Mouse (Mus musculus) right cerebral cortex, adult 18-20 months (tissue): Measurements from ENCODE around the gene Btnl9.
"Not testable (repeated sequence)": the region's sequence is repeated elsewhere in the genome, so short reads cannot be mapped to it uniquely, and the experiment has no call there.

ENCODE experiments used
- DNase-seq: peaks from one replicate; pipeline ENCODE4 v3.0.0; 2022; ENCODE audit warnings: mixed read lengths

The Btnl9 gene

GRCm38 (mm10) chr11:49176047-49176779 lies 10.7 kb downstream of the Btnl9 start:
- not testable (repeated sequence) for DNase-seq

GRCm38 (mm10) chr11:49175345-49175744 lies 11.6 kb downstream of the Btnl9 start:
- DNase-seq = no peak

GRCm38 (mm10) chr11:49170576-49170975 lies 16.4 kb downstream of the Btnl9 start:
- no peak for DNase-seq

- peak; percentile 34 for DNase-seq
These were observed 17.9 kb downstream of the Btnl9 start for GRCm38 (mm10) chr11:49168839-49169611.

GRCm38 (mm10) chr11:49156821-49157814 lies 29.8 kb downstream of the Btnl9 start:
- DNase-seq = no peak

- DNase-seq = no peak
These were observed 32.9 kb downstream of the Btnl9 start, which contains the start of gene Olfr1394 for GRCm38 (mm10) chr11:49154077-49154476. Olfr1394 (plus strand) TSS chr11:49154377.

GRCm38 (mm10) chr11:49141974-49142373 lies 45.0 kb downstream of the Btnl9 start, which contains the start of gene Olfr1395:
Olfr1395 (plus strand) TSS chr11:49142274.
- no peak for DNase-seq

- no peak for DNase-seq
These were observed 62.8 kb downstream of the Btnl9 start for GRCm38 (mm10) chr11:49124169-49124568.

- DNase-seq = no peak
These were observed 67.3 kb downstream of the Btnl9 start for GRCm38 (mm10) chr11:49119635-49120034.
